Mouse (Mus musculus) liver, postnatal 0 days (tissue): ENCODE data around the gene Padi6. TPM values are rescaled to one million over a fixed set of nuclear protein-coding genes. Genes with fewer than 3 reads are reported as not detected.

Source experiments
- ATAC-seq: fragments of 200-750 bp; cut with Nextera tagmentation; 2 replicates; pipeline ENCODE4 v1.8.0; 2017; ENCODE audit warnings: mild to moderate bottlenecking, moderate library complexity
- DNase-seq: peaks from one replicate; pipeline ENCODE4 v3.0.0-alpha.2; 2016
- H3K27ac ChIP-seq: fragments of 300-500 bp; sonication (generic); 2 replicates; pipeline ENCODE4 v1.5.1; 2014; ENCODE audit warnings: antibody characterized with exemption, moderate library complexity, mild to moderate bottlenecking, low read depth
- H3K27me3 ChIP-seq: fragments of 300-500 bp; sonication (generic); 2 replicates; pipeline ENCODE4 v1.6.1; 2014; ENCODE audit warnings: low read length, control low read depth, mixed read lengths; ENCODE audit not compliant: insufficient read depth
- H3K36me3 ChIP-seq: fragments of 300-500 bp; sonication (generic); replicated peaks from 2 replicates; pipeline ENCODE4 v1.6.1; 2014; ENCODE audit warnings: mild to moderate bottlenecking, control low read depth, low read length, moderate library complexity, mixed read lengths; ENCODE audit not compliant: insufficient read depth
- H3K4me1 ChIP-seq: fragments of 300-500 bp; sonication (generic); 2 replicates; pipeline ENCODE4 v1.6.1; 2014; ENCODE audit warnings: antibody characterized with exemption, mild to moderate bottlenecking, control low read depth; ENCODE audit not compliant: insufficient read depth
- H3K4me2 ChIP-seq: fragments of 300-500 bp; sonication (generic); 2 replicates; pipeline ENCODE4 v1.6.1; 2014; ENCODE audit warnings: low read depth, mild to moderate bottlenecking, low read length, moderate library complexity, mixed read lengths
- H3K4me3 ChIP-seq: fragments of 300-500 bp; sonication (generic); 2 replicates; pipeline ENCODE4 v1.5.1; 2014; ENCODE audit warnings: low read depth, low read length
- H3K9ac ChIP-seq: fragments of 300-500 bp; sonication (generic); replicated peaks from 2 replicates; pipeline ENCODE4 v1.6.1; 2014; ENCODE audit warnings: mild to moderate bottlenecking, moderate library complexity
- H3K9me3 ChIP-seq: fragments of 300-500 bp; sonication (generic); 2 replicates; pipeline ENCODE4 v1.6.1; 2016; ENCODE audit warnings: mild to moderate bottlenecking, control low read depth, low read length, mixed read lengths
- CTCF ChIP-seq: sonication (generic); IDR thresholded peaks from 2 replicates; pipeline ENCODE4 v1.5.1; 2016; ENCODE audit warnings: antibody characterized with exemption, low read depth
- EP300 ChIP-seq: IDR thresholded peaks from 2 replicates; pipeline ENCODE4 v1.6.1; 2016; ENCODE audit warnings: antibody characterized with exemption, low read depth, mild to moderate bottlenecking
- WGBS: fragments of 180-500 bp; shearing (Covaris S2); extraction: QIAGEN DNeasy Blood & Tissue Kit; methylation state at CpG from one replicate; pipeline ENCODE4 v1.1.7; 2014; ENCODE audit not compliant: insufficient replicate concordance; 5-methylcytosine and 5-hydroxymethylcytosine counted together
- polyA plus RNA-seq: library from polyadenylated mRNA; unstranded; fragments of >200 nt; fragmentation: Nextera tagmentation; extraction: Ambion mirVana; gene quantifications from 2 replicates; pipeline ENCODE4 v1.2.1, GENCODE M21; 2015

Padi6 gene
- polyA plus RNA-seq, 1 experiment from 2014 or later, result not detected

GRCm38 (mm10) chr4:140765936-140766335 is 23.5 kb upstream of the Padi6 start:
- DNase-seq (no peak), ATAC-seq (no peak)
- H3K9ac ChIP-seq, result no peak overlapping the region
- H3K27ac ChIP-seq, result no peak overlapping the region
- H3K4me1 ChIP-seq, result 0 out of 2 replicates have a peak, but pooled peaks cover 8% of the 10 kb centered on the region
- H3K4me3 ChIP-seq, result no peak overlapping the region
- H3K9me3 ChIP-seq, result no peaks in the 10 kb centered on the region
- no peaks in the 10 kb centered on the region for H3K36me3 ChIP-seq
- H3K27me3 ChIP-seq, result no peaks in the 10 kb centered on the region
- WGBS, result 40% methylated on average over 3 of the region's 3 CpGs
- no peak overlapping the region for H3K4me2 ChIP-seq
- TF ChIP-seq EP300 (no peak), CTCF (no peak)

- DNase-seq, result peak; percentile 85
- no peaks in the 10 kb centered on the region for H3K4me1 ChIP-seq
- no peak overlapping the region for H3K27ac ChIP-seq
- no peak overlapping the region for H3K4me2 ChIP-seq
- H3K27me3 ChIP-seq, result no peaks in the 10 kb centered on the region
- H3K36me3 ChIP-seq, result no peaks in the 10 kb centered on the region
- peak; percentile 80 for ATAC-seq
- 15% methylated on average over 9 of the region's 9 CpGs for WGBS
- no peak overlapping the region for H3K4me3 ChIP-seq
- TF ChIP-seq EP300 (no peak), CTCF (peak; percentile 88)
- H3K9me3 ChIP-seq, result no peaks in the 10 kb centered on the region
- H3K9ac ChIP-seq, result no peak overlapping the region
These were observed 20.7 kb upstream of the Padi6 start for GRCm38 (mm10) chr4:140763158-140763557.

DNA sequence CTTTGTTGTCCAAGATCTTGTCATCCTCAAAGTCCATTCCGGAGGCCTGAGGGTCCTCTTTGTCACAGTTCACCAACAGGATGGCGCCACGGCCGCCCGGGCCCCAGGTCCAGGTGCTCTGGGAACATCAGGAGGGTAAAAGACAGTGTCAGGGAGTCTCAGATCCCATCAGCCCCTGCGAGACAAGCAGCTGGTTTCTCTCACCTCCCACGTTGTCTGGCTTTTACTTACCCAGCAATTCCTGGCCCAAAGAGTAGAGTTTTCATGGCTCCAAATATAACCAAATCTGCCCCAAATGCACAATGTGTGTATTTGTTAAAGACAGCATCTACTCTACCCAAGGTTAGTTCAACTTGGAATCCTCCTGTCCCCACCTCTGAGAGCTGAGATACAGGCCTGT is 19.2 kb upstream of the Padi6 start:
- WGBS, result 91% methylated on average over 7 of the region's 7 CpGs
- no peaks in the 10 kb centered on the region for H3K27me3 ChIP-seq
- H3K9ac ChIP-seq, result no peak overlapping the region
- H3K4me2 ChIP-seq, result no peak overlapping the region
- ATAC-seq (no peak), DNase-seq (no peak)
- H3K4me1 ChIP-seq, result no peaks in the 10 kb centered on the region
- no peak for TF ChIP-seq EP300
- TF ChIP-seq CTCF, result no peak
- no peak overlapping the region for H3K27ac ChIP-seq
- H3K4me3 ChIP-seq, result no peak overlapping the region
- no peaks in the 10 kb centered on the region for H3K36me3 ChIP-seq
- no peaks in the 10 kb centered on the region for H3K9me3 ChIP-seq

GRCm38 (mm10) chr4:140755811-140756210 is 13.4 kb upstream of the Padi6 start:
- TF ChIP-seq CTCF (no peak), EP300 (no peak)
- Histone ChIP-seq H3K4me1 (no peaks in the 10 kb centered on the region), H3K4me3 (no peak overlapping the region), H3K36me3 (no peaks in the 10 kb centered on the region), H3K4me2 (no peak overlapping the region), H3K9ac (no peak overlapping the region), H3K9me3 (no peaks in the 10 kb centered on the region), H3K27me3 (no peaks in the 10 kb centered on the region), H3K27ac (no peak overlapping the region)
- ATAC-seq (no peak), DNase-seq (no peak)
- 61% methylated on average over 3 of the region's 3 CpGs for WGBS

DNA sequence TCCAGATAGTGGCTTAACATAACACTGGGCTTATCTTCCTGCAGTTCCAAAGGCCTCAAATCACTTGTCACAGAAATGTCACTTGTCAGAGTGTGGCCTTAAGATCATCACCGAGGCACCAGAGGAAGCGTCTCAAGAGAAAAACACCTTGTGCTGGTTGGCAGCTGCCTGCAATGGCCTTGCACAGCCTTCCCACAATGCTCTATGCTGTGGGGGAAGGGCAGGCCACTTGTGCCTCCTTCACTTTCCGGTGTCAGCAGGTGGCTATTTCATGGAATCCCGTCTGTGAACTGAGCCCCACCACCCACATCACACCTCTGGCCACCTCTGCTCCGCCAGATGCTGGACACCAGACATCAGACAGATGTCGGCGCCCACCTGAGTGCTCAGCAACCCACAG is 10.9 kb upstream of the Padi6 start:
- Histone ChIP-seq H3K4me3 (no peak overlapping the region), H3K27ac (no peak overlapping the region), H3K4me2 (no peak overlapping the region), H3K4me1 (0 out of 2 replicates have a peak, but pooled peaks cover 5% of the 10 kb centered on the region), H3K9ac (no peak overlapping the region), H3K36me3 (no peaks in the 10 kb centered on the region), H3K9me3 (no peaks in the 10 kb centered on the region), H3K27me3 (no peaks in the 10 kb centered on the region)
- WGBS, result 56% methylated on average over 7 of the region's 7 CpGs
- no peak for DNase-seq
- no peak for ATAC-seq
- no peak for TF ChIP-seq CTCF
- TF ChIP-seq EP300, result no peak

- Histone ChIP-seq H3K4me1 (0 out of 2 replicates have a peak, but pooled peaks cover 5% of the 10 kb centered on the region), H3K27me3 (no peaks in the 10 kb centered on the region), H3K27ac (no peak overlapping the region), H3K4me2 (peak overlapping the region; percentile 57), H3K4me3 (no peak overlapping the region), H3K9ac (peak overlapping the region; percentile 26; the same call in 1 of the 2 replicates), H3K9me3 (no peaks in the 10 kb centered on the region), H3K36me3 (no peaks in the 10 kb centered on the region)
- TF ChIP-seq CTCF, result peak; percentile 29
- no peak for TF ChIP-seq EP300
- 6% methylated on average over 19 of the region's 19 CpGs for WGBS
- DNase-seq (peak; percentile 65), ATAC-seq (peak; percentile 69)
These were observed 7.9 kb upstream of the Padi6 start for GRCm38 (mm10) chr4:140750328-140750727.
